In genomic region chr1:152572755-152573469, GRCm38 (mm10) we compare ENCODE assay signal across 10 mouse cellular contexts.
DNase-seq lines count a peak whose midpoint lies in the region; ATAC-seq lines count a peak whose summit lies in the region.
"Had no signal": no experiment of that assay in that cellular context is flagged by ENCODE, and none has a peak within 500 bp of the region (broad histone marks: within the 10 kb centered on the region; RNA-seq: fewer than 3 reads in every experiment).

No protein-coding gene starts in this region.

- WGBS in embryonic facial prominence, embryonic 10.5 days, result 32% methylated on average over 7 of the region's 7 CpGs
- WGBS in hindbrain, embryonic 16.5 days, result 23% methylated on average over 7 of the region's 7 CpGs

- H3K4me3 ChIP-seq in embryonic facial prominence, embryonic 10.5 days, result no peak overlapping the region
- no peak overlapping the region for H3K4me3 ChIP-seq in hindbrain, embryonic 16.5 days (ENCODE audit: low read length)

- H3K27ac ChIP-seq in embryonic facial prominence, embryonic 10.5 days (replicated peaks), result peak overlapping the region; percentile 8; the same call in 1 of the 2 replicates
- H3K27ac ChIP-seq in hindbrain, embryonic 16.5 days (ENCODE audit: low read depth, low read length), result no peak overlapping the region

- H3K9ac ChIP-seq in hindbrain, embryonic 16.5 days (ENCODE audit: low read depth, low read length), result no peak overlapping the region

- H3K4me1 ChIP-seq in embryonic facial prominence, embryonic 10.5 days, result peaks cover 69% of the 10 kb centered on the region
- peaks cover 13% of the 10 kb centered on the region for H3K4me1 ChIP-seq in hindbrain, embryonic 16.5 days (ENCODE audit: control insufficient read depth, insufficient read depth, low read depth, low read length)

- peak; percentile 41 for DNase-seq in adrenal gland, adult 2 months
- no peak for DNase-seq in adrenal gland, adult 18-20 months (ENCODE audit: low spot score in 2 of 2)
- peak; percentile 32 for DNase-seq in kidney, adult 9 months
- DNase-seq in kidney, adult 11 months, result no peak
- no peak for DNase-seq in embryonic facial prominence, embryonic 10.5 days (ENCODE audit: low spot score)
- DNase-seq in left cerebral cortex, adult 18-20 months (ENCODE audit: low spot score in 2 of 2), result no peak
- DNase-seq: cerebellum, postnatal 36 days; right cerebral cortex, postnatal 25 days had no signal

- no peaks in the 10 kb centered on the region for H3K9me3 ChIP-seq in embryonic facial prominence, embryonic 10.5 days
- H3K9me3 ChIP-seq in hindbrain, embryonic 16.5 days (ENCODE audit: control insufficient read depth, low read length), result no peaks in the 10 kb centered on the region

- H3K4me2 ChIP-seq in hindbrain, embryonic 16.5 days (ENCODE audit: low read length), result no peak overlapping the region

- peaks cover 21% of the 10 kb centered on the region for H3K36me3 ChIP-seq in embryonic facial prominence, embryonic 10.5 days (replicated peaks)
- no peaks in the 10 kb centered on the region for H3K36me3 ChIP-seq in hindbrain, embryonic 16.5 days (ENCODE audit: control insufficient read depth, insufficient read depth, low read length)

- peak; percentile 70 for ATAC-seq in megakaryocyte, adult 5-6 weeks (ENCODE audit: poor library complexity, severe bottlenecking)
- ATAC-seq in hindbrain, embryonic 16.5 days, result no peak

- peaks cover 24% of the 10 kb centered on the region for H3K27me3 ChIP-seq in embryonic facial prominence, embryonic 10.5 days (replicated peaks; ENCODE audit: low read depth, poor library complexity, severe bottlenecking)
- H3K27me3 ChIP-seq in hindbrain, embryonic 16.5 days (replicated peaks; ENCODE audit: control insufficient read depth, insufficient read depth, low read length), result no peaks in the 10 kb centered on the region

Comparison
In these comparisons a context has a peak if more than half of its experiments do, and no peak if none do; other contexts are left out.
1. DNase-seq: peak in adrenal gland, adult 2 months (single experiment) and kidney, adult 9 months (single experiment); none in adrenal gland, adult 18-20 months (0 of 2), kidney, adult 11 months (single experiment), embryonic facial prominence, embryonic 10.5 days (single experiment) and left cerebral cortex, adult 18-20 months (0 of 2).